Mouse (Mus musculus): ENCODE data around the gene Aco1.

- no peak for TF ChIP-seq CTCF (IDR thresholded peaks at IDR 0.05)
- no peak for TF ChIP-seq POLR2A (IDR thresholded peaks at IDR 0.05; ENCODE audit: insufficient read depth, low read depth, low read length)
- TF ChIP-seq EP300 (IDR thresholded peaks at IDR 0.05; ENCODE audit: insufficient read depth, low read depth, low read length): no peak
These were observed 83.2 kb downstream of the Aco1 start for GRCm38 (mm10) chr4:40226095-40226494.
